Mouse (Mus musculus) lung, adult 18-20 months (tissue): ENCODE measurements around the gene Stard13.
A peak's percentile ranks its signal among the peaks of the same experiment; 100 is the strongest.

ENCODE experiments used
- DNase-seq, 2 experiments: peaks; one replicate each; pipeline ENCODE4 v3.0.0; 2022; ENCODE audit warnings: mixed read lengths in 2 of 2

Stard13 gene

DNA sequence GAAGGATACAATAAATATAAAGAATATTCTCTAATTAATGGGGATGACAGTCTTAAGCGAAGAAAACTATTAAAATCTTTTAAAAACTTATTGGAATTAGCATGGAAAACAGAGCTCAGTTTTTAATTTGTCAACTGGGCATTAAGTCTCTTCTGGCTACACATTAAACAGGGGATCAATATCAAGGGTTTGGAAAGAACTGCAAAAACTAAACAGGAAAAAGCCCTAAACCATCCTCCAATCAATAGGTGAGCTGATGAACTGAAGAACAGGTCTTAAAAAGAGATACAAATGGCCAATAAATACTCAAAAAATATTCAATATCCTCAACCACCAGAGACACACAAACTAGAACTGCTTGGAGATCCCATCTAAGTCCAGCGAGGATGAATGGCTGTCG is 56.5 kb downstream of the Stard13 start:
- no peak for DNase-seq

DNA sequence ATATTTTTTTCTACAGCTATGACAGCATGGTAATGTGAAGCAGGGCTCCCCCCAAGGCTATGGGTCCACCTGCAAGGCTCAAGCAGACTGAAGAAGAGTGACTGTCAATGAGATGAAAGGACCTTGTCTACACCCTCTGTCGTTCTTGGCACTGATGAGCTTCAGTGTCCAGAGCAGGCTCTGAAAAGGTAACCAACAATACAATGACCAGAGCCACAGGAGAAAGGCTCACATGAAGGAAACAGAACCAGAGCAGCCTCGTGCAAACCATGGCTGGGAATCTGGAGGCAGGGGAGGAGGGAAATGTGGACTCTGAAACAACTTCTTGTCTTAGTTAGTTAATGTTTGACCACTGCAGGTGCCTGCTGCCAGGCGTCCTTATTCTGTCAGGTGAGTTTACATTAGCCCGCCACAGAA is 57.7 kb downstream of the Stard13 start:
- peak; percentile 37 to 48 for DNase-seq

DNA sequence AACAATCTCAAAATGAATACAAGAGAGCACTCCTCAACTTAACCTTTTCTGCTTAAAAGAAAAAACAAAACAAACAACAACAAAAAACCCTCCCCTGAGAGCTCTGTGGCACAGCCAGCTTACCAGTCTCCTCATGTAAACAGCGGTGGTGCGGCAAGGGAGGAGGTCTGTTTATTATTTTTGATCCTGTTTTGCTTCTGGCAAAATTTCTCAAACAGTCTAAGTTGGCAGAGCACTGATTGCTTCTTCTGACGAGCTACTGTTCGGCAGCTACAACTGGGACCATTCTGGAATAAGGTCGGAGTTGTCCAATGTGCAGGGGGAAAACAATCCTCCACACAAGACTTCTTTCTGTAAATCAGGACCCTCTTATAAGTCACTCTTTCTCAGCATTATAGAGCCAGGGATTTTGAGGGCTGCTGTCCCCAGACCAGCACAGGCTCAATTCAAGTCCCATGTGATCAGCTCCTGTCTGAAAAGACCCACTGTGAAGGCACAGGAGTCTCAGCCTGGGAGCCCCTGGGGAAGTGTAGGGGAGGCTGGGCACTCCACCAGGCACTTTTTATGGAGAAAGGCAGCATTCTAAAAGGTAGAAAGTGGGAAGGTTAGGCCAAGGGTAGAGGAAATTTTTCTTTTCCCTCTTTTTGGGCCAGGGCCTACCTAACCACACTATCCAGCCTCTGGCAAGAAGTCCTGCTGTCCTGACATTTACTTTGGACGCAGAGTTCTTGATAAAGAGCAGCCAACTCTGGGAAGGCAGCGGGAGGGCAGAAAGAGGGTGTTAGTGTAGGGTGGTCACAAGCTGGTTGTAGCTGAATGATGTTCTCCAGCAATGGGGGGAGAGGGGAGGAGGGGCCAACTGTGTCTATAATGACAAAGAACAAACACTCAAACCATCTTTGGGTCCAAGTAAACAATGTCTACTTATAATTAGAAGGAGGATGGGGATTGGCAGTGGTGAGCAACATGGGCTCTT is 58.9 kb downstream of the Stard13 start:
- peak; percentile 38 to 64 for DNase-seq

DNA sequence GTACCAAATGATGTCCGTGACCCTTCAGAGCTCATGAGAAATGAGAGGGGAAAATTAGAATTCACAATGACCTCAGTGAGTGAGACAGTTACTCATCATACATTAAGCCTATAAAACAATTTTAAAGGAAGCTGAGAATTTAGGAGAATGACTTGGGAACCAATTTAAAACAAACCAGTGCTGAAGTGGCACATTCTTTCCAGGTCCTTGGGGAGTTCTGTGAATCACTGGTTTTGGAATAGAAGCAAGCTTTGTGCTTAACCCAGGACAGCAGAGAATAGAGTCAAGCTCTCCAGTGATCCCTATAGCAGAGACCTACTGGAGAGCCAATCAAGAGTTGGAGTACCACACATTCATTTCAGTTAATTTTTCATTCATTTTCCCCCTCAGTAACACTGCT is 59.9 kb downstream of the Stard13 start:
- DNase-seq, result no peak

DNA sequence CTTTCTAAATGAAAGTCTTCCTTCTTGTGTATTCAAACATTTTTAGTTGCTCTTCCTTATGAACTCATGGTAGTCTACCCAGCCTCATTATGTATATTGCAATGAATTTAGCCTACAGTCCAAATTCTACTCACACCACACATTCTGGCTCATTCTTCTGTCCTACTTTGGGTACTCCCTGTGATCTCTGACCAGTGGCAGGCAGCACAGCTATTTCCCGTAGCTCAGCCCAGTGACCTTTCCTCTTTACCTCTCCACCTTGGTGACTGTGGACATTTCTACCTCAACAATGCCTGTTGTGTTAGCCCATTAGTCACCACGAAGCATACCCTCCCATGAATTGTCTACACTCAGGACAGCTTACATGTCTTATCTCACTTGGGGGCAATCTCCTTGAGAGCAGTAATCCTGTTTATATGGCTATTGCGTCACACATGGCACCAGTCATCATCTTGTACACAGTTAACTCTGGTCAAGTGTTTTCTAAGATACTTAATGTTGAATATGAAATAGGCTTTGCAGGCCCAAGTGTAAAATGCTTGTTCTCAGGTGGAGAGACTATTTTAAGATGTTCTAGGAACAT is 63.4 kb downstream of the Stard13 start:
- peak; percentile 62 to 80 for DNase-seq

DNA sequence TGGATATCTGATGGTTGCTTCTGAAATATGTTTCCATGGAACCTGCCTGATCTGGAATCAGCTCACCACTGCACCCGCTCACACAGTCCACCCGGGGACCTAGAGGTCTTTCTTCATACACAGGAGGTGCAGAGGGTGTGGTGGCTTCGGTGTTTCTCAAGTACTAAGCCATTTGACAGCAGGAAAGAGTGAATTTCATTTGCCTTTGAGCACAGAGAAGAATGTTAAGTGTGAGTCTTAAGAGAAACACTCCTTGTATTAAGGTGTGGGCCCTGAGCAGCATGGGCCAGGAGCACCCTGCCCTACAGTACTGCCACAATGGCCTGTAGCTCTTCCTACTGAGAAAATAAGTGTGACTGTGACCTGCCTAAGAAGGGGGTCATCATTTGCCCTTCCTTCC is 65.4 kb downstream of the Stard13 start:
- peak; percentile 59 to 77 for DNase-seq

DNA sequence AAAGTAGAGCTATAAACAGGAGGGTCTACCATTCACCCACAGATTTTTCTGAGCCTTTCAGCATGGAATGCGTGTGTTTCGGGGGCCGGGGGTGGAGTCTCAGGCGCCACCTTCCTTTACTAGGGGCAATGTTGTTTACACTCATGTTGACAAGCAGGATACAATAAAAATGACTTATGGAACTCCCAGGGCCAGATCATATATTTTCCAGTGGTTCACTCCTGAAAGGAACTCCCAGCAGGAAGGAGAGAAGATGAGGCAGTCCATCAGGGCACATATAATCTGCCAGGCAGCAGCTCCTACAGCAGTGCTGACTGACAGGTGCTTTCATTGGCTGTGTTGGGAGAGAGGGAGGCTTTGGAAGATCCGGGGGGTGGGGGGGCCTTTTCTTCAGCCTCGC is 66.0 kb downstream of the Stard13 start:
- DNase-seq, result no peak

DNA sequence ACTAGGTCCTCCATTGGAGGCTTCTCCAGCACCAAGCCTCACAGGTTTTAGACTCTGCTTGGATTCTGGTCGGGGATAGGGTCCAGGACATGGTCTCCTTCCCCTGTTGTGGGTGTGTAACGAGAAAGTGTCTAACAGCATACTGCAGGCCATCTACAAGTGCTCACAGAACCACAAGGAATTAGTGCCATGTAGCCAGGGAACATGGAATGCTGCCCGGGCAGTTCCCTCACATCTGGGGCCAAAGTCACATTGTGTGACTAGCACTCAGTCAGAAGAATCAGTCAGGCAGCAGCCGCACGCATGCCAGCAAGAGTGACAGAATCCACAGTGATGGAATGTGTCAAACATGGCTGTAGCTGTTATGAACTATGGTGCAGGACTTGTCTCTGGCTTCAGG is 67.4 kb downstream of the Stard13 start:
- peak; percentile 88 to 91 for DNase-seq

DNA sequence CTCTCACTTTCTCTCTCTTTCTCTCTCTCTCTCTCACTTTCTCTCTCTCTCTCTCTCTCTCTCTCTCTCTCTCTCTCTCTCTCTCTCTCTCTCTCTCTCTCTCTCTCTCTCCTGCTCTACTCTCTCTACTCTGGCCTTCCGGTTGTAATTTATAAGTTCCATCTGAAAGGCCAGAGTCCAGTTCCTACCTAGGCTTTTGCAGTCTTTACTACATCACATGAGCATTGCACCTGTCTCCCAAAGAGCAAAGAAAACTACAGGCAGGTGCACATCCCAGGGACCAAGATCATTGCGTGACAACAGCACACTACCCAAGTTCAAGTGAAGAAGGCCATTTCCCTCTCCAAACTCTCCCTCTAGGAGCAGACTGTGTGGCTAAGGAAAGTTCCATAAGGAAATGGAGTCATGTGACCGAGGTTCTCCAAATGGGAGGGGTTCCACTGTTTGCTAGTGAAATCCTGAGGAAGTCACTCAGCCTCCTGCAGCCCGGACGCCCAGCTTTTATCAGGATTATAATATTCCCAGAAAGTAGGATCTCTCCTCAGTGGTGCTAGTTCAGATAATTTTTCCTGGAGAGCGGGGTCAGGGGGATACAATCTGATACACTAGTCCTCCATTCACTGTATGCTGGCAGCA is 68.1 kb downstream of the Stard13 start:
- DNase-seq, result peak; percentile 30 to 58

DNA sequence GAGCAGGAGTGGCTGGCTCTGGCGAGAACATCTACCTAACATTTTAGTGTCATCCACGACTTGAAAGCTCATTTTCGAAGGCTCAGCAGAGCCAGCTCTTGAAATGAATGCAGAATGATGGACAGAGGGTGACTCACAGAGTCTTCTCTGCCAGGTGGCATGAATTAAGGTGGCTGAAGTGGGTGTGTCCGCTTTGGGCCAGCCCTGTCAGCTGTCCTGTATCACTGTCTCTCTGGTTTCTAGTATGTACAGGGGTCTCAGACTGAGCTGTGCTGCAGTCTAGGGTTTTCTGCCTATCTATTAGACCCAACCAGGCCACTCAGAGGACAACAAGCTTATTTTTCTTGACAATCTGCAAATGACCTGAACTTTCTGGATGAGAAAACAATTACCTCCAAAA is 68.8 kb downstream of the Stard13 start:
- no peak for DNase-seq

DNA sequence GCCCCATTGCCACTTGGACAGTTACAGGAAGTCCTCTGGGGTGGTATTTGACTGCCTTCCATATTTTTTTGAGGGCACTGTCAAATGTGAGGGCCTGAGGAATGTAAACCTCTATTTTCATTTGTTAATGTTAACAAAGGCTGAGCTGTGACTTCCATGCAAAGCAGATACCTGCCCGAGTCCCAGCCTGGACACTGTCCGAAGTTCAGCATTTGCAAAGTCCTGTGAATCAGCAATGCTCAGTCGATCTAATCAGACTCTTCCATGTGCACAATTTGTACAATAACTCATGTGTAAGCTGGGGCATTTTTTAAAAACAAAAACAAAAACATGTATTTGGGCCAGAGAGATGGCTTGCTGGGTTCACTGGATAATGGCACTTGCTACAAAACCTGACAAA is 71.0 kb downstream of the Stard13 start:
- no peak for DNase-seq

DNA sequence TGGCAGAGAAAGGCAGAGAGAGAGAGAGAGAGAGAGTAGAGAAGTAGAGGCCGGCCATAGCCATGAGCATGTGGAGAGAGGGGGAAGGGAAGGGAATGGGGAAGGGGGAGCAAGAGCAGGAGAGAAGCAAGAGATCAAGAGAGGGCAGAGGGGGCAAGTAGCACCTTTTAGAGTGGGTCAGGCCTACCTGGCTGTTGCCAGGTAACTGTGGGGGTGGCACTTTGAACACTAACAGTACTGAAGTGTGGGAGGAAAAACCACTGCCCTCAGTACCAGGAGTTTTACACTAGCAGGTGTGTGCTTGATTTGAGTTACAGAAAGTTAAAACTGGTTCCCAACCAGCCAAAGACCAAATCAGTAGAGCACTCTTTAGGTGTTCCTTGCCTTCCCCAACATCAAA is 78.4 kb downstream of the Stard13 start:
- DNase-seq, result no peak

DNA sequence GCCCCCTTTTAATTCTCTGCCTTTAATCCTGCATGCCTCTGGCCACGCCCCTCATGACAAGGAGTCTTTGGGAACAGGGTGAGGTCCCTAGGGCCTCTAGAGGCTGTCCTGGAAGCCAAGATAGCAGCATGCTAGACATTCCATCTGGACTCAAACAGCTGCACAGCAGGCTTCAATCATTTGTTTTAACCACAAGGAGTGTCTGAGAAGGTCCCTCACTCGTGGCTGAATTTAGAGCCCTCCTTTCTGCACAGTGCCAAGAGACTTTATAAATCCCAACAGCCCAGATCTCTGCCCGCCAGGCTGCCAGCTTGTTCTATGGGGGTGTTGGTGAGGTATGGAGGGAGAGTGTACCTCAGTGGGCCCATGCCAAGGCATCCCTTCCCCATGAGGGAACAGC is 78.9 kb downstream of the Stard13 start:
- DNase-seq, result peak; percentile 83 to 88

DNA sequence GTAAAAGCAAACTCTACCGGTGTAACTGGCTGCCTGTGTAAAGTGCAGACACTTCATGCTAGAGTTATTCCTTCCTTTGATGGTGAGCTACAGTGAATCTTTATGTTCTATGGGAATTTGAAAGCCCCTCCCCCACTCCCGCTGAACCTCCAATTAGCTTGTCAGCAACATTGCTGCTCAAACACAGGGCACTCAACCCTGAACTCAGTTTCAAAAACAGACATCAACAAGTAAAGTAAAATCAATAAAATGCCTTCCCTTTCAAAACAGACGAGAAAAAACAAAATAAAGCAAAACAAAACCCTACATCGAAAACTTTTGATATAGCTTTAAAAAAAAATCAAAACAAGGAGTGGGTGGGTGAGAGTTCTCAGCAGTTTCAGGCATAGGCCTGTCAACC is 79.6 kb downstream of the Stard13 start:
- DNase-seq, result no peak

DNA sequence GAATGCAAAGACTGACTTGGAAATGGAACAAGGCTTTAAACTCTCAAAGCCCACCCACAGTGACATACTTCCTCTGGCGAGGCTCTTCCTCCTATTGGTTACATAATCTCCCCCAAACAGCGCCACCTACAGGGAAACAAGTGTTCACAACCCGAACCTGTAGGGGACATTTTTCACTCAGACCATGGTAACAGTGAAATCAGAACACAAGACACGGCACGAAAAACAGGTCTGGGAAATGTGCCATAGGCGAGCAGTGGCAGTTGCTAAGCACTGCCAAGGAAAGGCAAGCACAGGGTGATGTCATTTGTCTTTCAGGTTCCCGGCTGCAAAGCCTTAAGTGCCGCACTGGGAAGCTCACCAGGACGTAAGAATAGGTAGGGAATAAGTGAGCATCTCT is 82.1 kb downstream of the Stard13 start:
- peak; percentile 49 to 69 for DNase-seq

DNA sequence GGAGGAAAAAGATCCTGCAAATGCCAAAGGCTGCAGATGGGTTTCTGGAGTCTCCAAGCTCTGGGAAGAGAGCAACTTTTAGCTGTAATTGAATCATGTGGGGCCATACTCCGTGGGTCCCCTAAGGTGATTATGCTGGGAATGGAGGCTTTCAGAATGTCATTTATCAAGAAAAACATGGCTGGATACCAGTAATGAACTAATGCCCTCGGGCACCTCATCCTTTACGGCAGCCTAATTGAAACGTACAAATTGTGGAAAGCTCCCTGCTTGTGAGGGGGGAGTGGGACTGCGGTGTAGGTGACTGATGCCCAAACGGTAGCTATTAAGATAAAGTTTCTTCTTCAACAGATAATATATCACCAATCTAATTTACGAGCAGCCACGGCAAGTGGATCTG is 84.1 kb downstream of the Stard13 start:
- no peak for DNase-seq

DNA sequence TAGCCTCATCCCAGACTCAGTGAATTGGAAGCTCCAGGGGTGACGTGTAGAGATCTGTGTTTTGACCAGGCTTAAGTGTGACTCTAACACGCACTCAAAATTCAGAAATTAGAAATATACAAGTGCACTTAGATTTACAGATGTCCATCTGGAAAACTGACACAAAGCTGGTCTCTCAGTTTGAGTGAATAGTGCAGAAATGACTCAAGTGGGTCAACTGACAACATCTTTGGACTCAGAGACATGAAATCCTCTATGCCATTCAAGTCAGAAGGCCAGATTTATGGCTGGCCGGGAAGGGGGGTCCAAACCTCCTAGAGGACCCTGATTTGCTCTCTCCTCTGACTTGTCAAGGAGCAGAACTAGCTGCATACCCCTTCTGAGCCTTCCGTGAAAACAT is 85.6 kb downstream of the Stard13 start:
- no peak for DNase-seq

DNA sequence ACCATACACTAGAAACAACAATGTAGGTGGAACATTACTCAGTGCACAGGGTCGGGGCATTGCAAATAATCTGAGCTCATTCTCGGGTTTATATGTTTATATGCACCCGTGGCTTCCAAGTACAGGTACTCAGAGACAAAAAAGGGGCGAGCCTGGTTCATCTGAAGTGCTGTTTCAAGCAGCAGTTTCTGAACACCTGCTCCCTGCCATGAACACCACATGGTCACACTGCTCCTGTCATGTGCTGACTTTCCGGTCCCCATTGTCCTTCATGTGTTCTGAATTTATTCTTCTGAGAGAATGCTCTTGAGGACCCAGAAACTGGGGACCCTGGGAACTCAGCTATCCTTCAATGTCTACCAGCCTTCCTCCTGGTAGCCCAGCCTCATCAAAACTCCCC is 87.8 kb downstream of the Stard13 start:
- DNase-seq, result no peak

DNA sequence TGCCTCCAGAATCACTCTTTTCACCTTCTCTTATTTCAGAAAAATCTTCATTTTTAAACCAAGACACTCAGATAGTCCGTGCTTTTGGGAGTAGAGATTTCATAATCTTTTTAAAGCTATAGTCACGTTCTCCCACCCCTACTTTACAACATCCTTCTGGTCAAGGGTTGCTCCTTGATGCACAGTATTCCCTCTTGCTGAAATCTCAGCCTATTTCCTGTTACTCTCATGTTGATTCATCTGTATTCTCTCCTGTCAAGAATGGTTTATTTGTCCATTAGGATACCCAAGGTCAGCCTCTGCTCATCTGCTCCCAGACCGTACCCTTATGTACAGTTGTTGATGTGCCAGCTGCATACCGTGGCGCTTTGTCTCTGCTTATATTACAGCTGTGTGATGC is 89.7 kb downstream of the Stard13 start:
- DNase-seq, result no peak

DNA sequence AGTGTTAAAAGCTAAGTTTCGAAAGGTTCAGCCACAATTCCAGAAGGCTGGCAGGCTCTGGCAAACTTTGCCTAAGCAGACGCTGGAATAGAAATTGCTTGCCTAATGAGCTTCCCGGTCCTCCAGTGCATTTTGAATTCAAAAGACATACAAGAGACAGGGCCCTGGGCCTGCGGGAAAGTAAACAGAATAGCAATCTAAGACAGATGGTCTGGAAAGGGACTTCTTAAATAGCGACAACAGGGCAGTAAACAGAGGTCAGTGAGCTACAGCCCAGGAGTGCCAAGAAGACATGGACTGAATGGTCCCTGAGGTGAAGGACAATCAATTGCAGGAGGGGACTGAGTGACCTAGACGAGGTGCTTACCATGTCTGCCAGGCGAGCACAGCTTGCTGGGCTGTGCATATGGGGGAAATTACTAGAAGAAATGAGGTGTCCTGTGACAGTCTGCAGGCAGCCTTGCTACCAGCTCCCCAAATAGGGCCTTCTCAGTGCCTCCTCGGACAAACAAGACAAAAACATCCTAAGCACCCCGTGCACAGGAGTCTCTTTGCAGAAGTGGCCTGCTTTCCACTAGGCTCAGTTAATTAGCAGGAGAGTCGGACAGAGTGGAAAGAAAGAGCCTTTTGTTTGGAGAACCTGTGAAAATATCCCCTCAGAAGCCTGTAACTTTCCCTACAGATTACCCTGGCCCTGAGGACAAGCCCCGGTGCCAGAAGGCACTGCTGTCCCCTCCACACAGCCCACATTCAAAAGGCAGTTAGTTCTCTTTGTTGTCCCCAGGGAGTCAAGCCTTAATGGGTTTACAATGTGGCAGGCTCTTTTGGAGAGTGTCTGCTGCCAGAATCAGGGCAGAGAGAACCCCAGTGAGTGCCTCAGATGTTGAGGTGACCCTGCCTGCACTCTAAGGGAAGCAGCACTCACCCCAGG is 90.7 kb downstream of the Stard13 start:
- peak; percentile 55 to 76 for DNase-seq

DNA sequence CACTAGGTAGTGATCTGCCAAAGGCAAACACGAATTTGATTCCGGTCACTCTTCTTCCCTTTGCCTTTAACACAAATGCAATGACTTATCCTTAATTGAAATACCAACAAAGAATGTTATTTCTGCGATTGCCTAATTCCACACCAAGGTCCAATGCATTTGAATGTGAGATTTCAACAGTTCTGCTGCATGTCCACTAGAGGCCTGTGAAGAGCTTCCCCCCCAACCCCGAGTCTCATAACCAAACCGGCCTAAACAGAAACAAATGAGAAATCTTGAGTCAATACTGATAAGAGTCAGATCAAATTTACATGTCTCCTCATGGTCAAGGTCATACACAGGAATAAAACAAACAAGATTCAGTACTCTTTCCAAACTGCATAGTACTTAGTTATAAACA is 91.4 kb downstream of the Stard13 start:
- DNase-seq, result peak; percentile 71 to 79

DNA sequence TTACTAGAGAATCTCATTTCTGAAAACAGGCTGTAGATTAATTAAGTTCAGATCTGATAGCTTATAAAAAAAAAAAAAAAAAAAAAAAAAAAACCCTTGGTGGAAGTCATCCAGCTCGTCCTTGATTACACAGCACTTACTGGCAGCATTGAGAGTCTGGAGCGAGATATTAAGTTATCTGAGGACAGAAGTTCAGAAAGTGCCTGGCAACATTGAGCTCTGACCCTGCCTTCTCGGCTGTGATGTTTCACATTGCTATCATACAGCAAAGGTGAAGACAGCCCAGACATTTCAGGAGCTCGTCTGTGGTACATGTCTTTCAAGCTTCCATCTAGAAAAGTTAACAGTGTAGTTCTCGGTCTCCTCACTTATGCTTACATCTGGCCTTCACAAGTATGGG is 95.7 kb downstream of the Stard13 start:
- DNase-seq, result no peak

DNA sequence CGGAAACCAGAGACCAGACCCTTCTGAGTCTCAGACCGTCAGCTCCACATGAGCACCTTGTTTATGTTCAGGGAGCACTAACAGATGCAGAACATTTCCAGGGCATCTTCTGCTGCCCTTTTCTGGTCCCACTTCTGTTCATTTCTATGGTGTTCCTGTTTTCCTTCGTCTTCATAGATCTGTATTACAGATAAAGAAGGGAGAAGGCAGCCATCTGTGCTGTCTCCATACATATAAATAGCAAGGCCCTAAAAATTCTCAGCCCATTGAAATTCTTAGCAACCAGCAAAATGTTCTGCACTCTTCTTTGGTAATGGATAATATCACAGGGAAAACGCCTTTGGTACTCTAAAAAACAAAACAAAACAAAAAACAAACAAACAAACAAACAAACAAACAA is 96.3 kb downstream of the Stard13 start:
- DNase-seq, result no peak
